9 mouse cellular contexts compared by ENCODE assay signal in genomic region chr11:104624791-104625391, GRCm38 (mm10). TPM values are rescaled to one million over a fixed set of nuclear protein-coding genes. Genes with fewer than 3 reads are reported as not detected.
A peak's percentile ranks its signal among the peaks of the same experiment; 100 is the strongest.
DNase-seq lines count a peak whose midpoint lies in the region; ATAC-seq lines count a peak whose summit lies in the region.
"Had no signal": no experiment of that assay in that cellular context is flagged by ENCODE, and none has a peak within 500 bp of the region (broad histone marks: within the 10 kb centered on the region; RNA-seq: fewer than 3 reads in every experiment).

No protein-coding gene starts in this region.

- no peaks in the 10 kb centered on the region for H3K9me3 ChIP-seq in forebrain, embryonic 10.5 days
- no peaks in the 10 kb centered on the region for H3K9me3 ChIP-seq in forebrain, embryonic 12.5 days
- H3K9me3 ChIP-seq in kidney, embryonic 16.5 days (ENCODE audit: low read length), result no peaks in the 10 kb centered on the region
- H3K9me3 ChIP-seq in stomach, embryonic 15.5 days, result no peaks in the 10 kb centered on the region

- no peaks in the 10 kb centered on the region; the same call in 1 of the 2 replicates for H3K27me3 ChIP-seq in forebrain, embryonic 10.5 days (ENCODE audit: poor library complexity, severe bottlenecking)
- H3K27me3 ChIP-seq in forebrain, embryonic 12.5 days, result no peaks in the 10 kb centered on the region
- H3K27me3 ChIP-seq in kidney, embryonic 16.5 days (ENCODE audit: insufficient read depth, low read length), result no peaks in the 10 kb centered on the region
- no peaks in the 10 kb centered on the region for H3K27me3 ChIP-seq in stomach, embryonic 15.5 days (replicated peaks)

- ATAC-seq in forebrain, embryonic 12.5 days (ENCODE audit: low FRiP score), result no peak
- peak; percentile 53; the same call in 1 of the 2 replicates for ATAC-seq in kidney, embryonic 16.5 days (ENCODE audit: low FRiP score, low TSS enrichment)
- peak; percentile 67 for ATAC-seq in stomach, embryonic 15.5 days (ENCODE audit: insufficient read depth, low FRiP score, low read depth)
- no peak for ATAC-seq in monocyte, adult 5-6 weeks (replicated peaks; ENCODE audit: insufficient number of reproducible peaks, low FRiP score, low TSS enrichment, poor library complexity, severe bottlenecking)

- H3K9ac ChIP-seq in forebrain, embryonic 12.5 days, result no peak overlapping the region
- no peak overlapping the region for H3K9ac ChIP-seq in kidney, embryonic 16.5 days (replicated peaks; ENCODE audit: low read length)
- no peak overlapping the region for H3K9ac ChIP-seq in stomach, embryonic 15.5 days
- H3K9ac ChIP-seq: liver, embryonic 14.5 days had no signal

- H3K4me1 ChIP-seq in forebrain, embryonic 10.5 days, result peaks cover 50% of the 10 kb centered on the region
- peaks cover 11% of the 10 kb centered on the region for H3K4me1 ChIP-seq in forebrain, embryonic 12.5 days
- H3K4me1 ChIP-seq in kidney, embryonic 16.5 days (ENCODE audit: insufficient read depth, low read length), result peaks cover 21% of the 10 kb centered on the region
- H3K4me1 ChIP-seq in stomach, embryonic 15.5 days, result peaks cover 21% of the 10 kb centered on the region

- peak overlapping the region; percentile 71 for H3K27ac ChIP-seq in forebrain, embryonic 10.5 days
- no peak overlapping the region for H3K27ac ChIP-seq in forebrain, embryonic 12.5 days
- peak overlapping the region; percentile 65 for H3K27ac ChIP-seq in kidney, embryonic 16.5 days (ENCODE audit: low read length)
- H3K27ac ChIP-seq in stomach, embryonic 15.5 days, result peak overlapping the region; percentile 90
- H3K27ac ChIP-seq: liver, embryonic 14.5 days had no signal

- peak; percentile 42 for DNase-seq in forebrain, embryonic 10.5 days (ENCODE audit: extremely low spot score, low spot score)
- peak; percentile 64 for DNase-seq in R1 (ENCODE audit: low read depth, low spot score)
- peak; percentile 39 for DNase-seq in gastrocnemius, postnatal 10 days
- DNase-seq in thymus, postnatal 14 days, result no peak

- no peak overlapping the region for H3K4me3 ChIP-seq in forebrain, embryonic 10.5 days
- no peak overlapping the region for H3K4me3 ChIP-seq in forebrain, embryonic 12.5 days (replicated peaks)
- no peak overlapping the region for H3K4me3 ChIP-seq in kidney, embryonic 16.5 days (ENCODE audit: low read length)
- H3K4me3 ChIP-seq in stomach, embryonic 15.5 days (replicated peaks), result no peak overlapping the region

- no peaks in the 10 kb centered on the region for H3K36me3 ChIP-seq in forebrain, embryonic 10.5 days (replicated peaks)
- H3K36me3 ChIP-seq in forebrain, embryonic 12.5 days (replicated peaks), result no peaks in the 10 kb centered on the region
- no peaks in the 10 kb centered on the region for H3K36me3 ChIP-seq in kidney, embryonic 16.5 days (ENCODE audit: insufficient read depth, low read length)
- no peaks in the 10 kb centered on the region for H3K36me3 ChIP-seq in stomach, embryonic 15.5 days

- 43% methylated on average over 6 of the region's 6 CpGs for WGBS in forebrain, embryonic 10.5 days
- WGBS in forebrain, embryonic 12.5 days, result 49% methylated on average over 6 of the region's 6 CpGs
- WGBS in kidney, embryonic 16.5 days, result 36% methylated on average over 6 of the region's 6 CpGs
- WGBS in stomach, embryonic 15.5 days, result 25% methylated on average over 6 of the region's 6 CpGs

- no peak overlapping the region for H3K4me2 ChIP-seq in forebrain, embryonic 12.5 days
- 0 out of 2 replicates have a peak overlapping the region, but pooled peaks have one; percentile 15 for H3K4me2 ChIP-seq in kidney, embryonic 16.5 days (replicated peaks; ENCODE audit: low read depth, low read length)
- 0 out of 2 replicates have a peak overlapping the region, but pooled peaks have one; percentile 10 for H3K4me2 ChIP-seq in stomach, embryonic 15.5 days

RNA-seq across cellular contexts. Expression of gene Itgb3, which starts 17.1 kb away (rescaled TPM):
- polyA plus RNA-seq in forebrain, embryonic 10.5 days (2016; fragmentation: Nextera tagmentation; extraction: Ambion mirVana), result 3.7 and 3.8 TPM in 2 replicates
- 1.6 and 1.8 TPM in 2 replicates for polyA plus RNA-seq in forebrain, embryonic 12.5 days (2016; fragmentation: Nextera tagmentation; extraction: Ambion mirVana)
- total RNA-seq in gastrocnemius, postnatal 10 days (2021), result 10 to 100 TPM in 1 of 2 experiments, 1 to 10 TPM in 1; 4.7 to 15.9 TPM
- 2.2 and 3.1 TPM in 2 replicates for polyA plus RNA-seq in kidney, embryonic 16.5 days (2015; fragmentation: Nextera tagmentation; extraction: Ambion mirVana)
- polyA plus RNA-seq in stomach, embryonic 15.5 days (2015; fragmentation: Nextera tagmentation; extraction: Ambion mirVana), result 6.2 and 6.7 TPM in 2 replicates
- total RNA-seq in monocyte, adult 5-6 weeks (2017), result 17.2 to 45.7 TPM (median 24.2 TPM) in 3 replicates

Comparison
In these comparisons a context has a peak if more than half of its experiments do, and no peak if none do; other contexts are left out.
1. ATAC-seq: peak in kidney, embryonic 16.5 days (single experiment) and stomach, embryonic 15.5 days (single experiment); none in forebrain, embryonic 12.5 days (single experiment) and monocyte, adult 5-6 weeks (single experiment).